Mouse (Mus musculus) gastrocnemius, postnatal 36 days (tissue): Measurements from ENCODE around the gene Kcnq1. TPM values are rescaled to one million over a fixed set of nuclear protein-coding genes. Genes with fewer than 3 reads are reported as not detected.

Experiments used
- DNase-seq, 2 experiments: peaks; one replicate each; pipeline ENCODE4 v3.0.0; 2022
- intact Hi-C: fragments of 180-260 bp; cut with DNase I; formaldehyde crosslinking; loops from one replicate; pipeline ENCODE4 v1.15.1; 2025
- total RNA-seq, 2 experiments: library from RNA; stranded (reverse); gene quantifications; 2 replicates each; pipeline ENCODE4 v1.2.3; 2021

The Kcnq1 gene
- total RNA-seq, 2 experiments from 2014 or later: 0.31 to 0.69 TPM

DNA sequence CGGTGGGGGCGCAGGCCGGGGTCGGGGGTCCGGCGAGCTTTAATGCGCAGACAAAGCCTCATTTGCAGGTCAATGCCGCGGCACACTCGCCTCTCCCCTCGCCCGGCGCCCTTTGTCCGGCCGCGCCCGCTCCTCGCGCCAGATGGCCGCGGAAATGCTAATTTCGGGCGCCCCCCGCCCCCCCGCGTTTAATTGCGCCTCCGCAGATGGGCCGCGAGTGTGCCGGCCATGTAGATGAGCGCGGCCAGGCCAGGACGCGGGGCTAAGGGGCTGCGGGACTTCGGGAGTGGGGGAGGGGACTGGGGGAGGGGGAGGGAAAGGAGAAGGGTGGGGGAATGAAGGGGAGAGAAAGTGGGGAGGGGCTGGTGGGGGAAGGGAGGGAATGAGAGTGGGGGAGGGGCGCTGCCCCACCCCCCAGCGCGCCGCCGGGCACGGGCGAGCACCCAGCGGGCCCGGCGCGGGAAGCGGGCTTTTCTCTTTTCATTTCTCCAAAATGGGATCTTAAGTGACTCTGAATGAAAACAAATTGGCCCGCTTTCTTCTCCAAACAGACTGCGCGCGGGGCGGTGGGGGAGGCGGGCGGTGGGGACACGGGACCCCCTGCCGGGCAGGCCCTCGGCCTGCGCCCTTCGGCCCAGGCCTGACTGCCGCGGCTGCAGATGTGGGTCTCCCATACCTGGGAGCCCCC lies 331.9 kb downstream of the Kcnq1 start:
- intact Hi-C loops: no loop called here
- no peak for DNase-seq

DNA sequence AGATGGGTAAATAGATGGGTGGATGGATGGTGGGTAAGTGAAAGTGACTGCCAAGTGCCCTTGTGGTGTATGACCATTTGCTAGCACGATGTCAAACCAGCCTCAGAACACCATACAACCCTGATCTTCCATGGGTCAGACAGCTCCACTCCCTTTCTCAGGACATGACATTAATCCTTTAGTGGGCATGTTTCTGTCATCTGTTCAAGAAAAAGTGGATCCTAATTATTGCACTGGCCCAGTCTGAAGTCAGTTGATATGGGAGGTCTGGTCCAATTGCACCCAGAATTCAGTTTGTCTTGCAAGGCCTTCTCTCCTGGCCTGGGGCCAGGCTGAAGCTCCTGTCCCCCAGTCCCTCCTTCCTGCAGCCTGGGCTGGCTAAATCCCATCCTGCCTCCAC lies 332.8 kb downstream of the Kcnq1 start:
- intact Hi-C loops: no loop called here
- no peak for DNase-seq

DNA sequence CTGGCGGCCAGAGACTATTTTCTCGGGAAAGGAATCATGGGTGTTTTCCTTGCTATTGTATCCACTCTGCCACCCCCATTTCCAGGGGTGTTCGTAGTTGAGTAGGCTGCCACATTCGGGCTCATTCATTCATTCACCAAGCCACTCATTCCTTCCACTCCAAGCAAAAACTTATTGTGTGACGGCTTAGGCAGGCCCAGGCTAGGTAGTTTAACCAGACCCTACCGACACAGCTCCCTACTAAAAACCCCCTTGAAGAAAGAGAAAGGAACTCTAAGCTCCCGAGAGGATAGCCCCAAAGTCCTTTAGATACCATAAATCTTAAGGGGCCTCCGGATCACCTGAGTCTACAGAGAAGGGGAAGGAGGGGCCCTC lies 338.4 kb downstream of the Kcnq1 start:
- no peak for DNase-seq
- intact Hi-C loops: no loop called here

DNA sequence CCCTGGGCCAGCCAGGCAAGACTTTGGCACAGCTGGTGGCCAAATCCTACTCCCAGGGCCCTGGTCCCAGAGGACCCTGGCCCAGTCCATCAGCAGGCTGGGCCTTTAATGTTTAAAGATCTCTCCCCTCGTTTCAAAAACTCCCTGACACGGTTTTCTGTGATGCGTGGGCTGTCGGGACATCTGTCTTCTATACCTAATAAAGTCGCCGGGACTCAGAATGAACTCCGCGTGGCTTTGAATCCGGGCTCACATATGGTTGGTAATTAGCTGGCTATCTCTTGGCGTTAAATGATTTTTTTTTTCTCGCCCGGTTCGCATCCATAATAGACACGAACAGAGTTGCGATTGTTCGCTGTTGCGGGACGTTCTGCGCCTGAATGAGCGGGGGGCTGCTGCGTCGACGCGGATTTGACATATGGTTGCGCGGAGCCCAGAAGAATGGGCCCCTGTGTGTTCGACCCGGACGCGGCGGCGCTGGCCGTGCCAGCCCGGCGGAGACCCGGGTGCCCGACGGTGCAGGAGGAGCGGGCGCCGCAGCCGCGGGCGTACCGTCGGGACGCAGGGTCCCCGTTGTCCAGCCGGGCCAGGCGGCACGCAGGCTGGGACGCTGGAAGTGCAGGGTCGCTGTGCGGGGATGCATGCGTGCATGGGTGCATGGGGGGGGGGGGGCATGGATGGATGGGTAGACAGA lies 338.9 kb downstream of the Kcnq1 start:
- no peak for DNase-seq

DNA sequence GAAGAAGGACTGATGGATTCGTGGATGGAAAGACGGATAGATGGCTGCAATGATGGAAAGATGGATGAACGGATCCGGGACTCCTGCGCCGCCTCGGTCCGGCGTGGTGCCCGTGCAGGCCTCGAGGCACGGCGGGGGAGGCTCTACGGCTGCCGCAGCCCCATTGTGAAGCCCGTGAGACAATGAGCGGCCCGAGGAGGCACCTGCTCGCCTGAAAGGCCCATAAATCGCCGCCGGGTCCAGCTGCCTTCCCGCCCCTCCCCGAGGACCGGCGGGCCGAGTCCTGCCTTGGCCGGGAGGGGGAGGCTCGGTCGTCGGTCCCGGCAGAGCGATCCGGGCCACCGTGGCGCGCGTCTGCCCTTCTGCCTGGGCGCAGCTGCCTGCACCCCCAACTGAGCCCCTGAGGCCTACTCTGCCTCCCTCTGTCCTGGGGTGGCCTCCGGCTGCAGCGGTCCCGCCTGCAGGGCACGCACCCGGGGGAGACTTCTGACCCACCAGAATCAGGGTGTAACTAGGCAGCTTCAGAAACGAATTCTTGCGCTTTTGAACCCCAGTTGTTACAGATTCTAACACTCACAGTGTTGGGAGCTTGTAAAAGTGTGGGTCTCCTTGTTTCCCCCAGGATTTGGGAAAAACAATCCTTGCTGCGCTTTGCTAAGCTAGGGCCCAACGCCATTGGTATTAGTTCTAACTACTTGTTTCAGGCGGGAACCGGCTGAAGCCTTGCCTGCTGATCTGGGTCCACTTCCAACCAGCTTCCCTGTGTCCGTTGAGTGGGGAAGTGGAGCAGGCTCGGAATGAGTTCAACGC lies 339.7 kb downstream of the Kcnq1 start:
- intact Hi-C loops: no loop called here
- no peak for DNase-seq

More for the DNA sequence above, 338.9 kb downstream of the Kcnq1 start:
- intact Hi-C loops: no loop called here

DNA sequence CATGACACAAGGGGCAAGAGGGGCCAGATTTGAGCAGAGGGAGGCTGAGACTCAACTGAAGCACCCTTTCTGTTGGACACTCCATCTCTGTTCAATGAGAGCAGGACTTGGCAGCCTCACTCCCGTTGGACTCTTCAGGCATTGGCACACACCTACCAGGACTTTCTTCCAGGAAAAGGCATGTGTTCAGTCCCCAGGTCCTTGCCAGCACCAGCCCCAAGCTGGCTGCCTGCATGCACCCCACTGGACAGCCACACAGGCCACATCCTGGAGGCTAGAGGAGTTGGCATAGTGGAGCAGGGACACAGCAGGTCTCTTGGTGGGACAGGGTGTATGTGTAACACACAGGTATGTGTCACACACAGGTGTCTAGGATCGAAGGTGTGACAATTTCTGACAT lies 341.0 kb downstream of the Kcnq1 start:
- intact Hi-C loops: no loop called here
- no peak for DNase-seq

DNA sequence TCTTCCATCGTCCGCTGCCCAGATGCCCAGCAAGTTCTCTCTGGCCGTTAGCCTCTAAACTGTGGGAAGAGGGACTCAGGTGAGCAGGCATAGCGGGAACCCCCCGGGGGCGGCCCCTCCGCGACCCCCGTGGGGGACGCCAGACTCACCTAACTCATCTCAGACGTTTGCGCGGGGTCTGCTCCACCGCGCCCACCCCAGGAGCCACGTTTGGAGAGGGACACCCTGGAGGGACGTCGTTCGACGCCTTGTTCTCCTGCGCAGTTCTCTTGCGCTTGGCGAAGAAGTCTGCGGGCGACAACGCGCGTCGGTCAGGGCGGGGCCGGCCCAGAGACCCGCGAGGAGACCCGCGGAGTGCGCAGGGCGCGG lies 352.8 kb downstream of the Kcnq1 start:
- DNase-seq: no peak
- intact Hi-C loops: no loop called here

DNA sequence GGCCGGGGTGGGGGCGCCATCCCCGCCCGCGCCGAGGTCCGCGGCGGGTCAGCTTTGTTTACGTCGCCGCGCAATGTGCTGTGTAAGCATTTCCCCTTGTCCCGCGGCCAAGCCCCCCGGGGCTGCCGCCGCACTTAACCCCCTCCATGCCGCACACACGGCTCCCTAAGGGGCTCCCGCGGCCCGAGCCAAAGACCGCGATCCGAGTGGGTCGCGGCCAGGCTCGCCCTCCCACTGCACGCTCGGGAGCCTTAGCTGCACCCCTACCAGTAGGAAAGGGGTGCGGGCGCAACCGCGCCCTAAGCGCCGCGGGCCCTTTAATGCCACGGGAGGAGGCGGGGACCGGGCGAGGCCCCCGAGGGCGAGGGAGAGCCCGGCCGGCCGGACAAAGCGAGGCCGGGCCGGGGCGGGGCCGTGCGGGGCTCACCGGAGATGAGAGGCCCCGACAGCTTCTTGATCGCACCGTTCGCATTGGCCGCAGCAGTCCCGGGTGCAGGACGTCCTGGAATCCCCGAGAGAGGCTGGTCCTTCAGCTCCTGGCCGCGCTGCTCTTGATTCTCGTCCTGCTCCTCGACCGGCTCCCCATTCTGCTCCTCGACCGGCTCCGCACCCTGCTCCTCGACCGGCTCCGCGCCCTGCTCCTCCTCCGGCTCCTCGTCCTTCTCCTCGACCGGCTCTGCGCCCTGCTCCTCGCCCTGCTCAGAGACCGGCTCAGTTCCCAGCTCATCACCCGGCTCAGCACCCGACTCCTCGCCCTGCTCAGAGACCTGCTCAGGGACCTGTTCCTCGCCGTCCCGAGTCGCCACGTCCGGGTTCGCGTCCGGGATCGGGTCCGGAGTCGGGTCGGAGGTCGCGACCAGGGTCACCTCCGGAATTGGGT lies 353.4 kb downstream of the Kcnq1 start:
- intact Hi-C loops: loop anchor here (5.0 to 10.0 kb wide), 3 partner anchors 97 to 455 kb away; partner anchors contain the start of gene Tspan32
- DNase-seq: peak in 1 of 2 experiments; percentile 58

DNA sequence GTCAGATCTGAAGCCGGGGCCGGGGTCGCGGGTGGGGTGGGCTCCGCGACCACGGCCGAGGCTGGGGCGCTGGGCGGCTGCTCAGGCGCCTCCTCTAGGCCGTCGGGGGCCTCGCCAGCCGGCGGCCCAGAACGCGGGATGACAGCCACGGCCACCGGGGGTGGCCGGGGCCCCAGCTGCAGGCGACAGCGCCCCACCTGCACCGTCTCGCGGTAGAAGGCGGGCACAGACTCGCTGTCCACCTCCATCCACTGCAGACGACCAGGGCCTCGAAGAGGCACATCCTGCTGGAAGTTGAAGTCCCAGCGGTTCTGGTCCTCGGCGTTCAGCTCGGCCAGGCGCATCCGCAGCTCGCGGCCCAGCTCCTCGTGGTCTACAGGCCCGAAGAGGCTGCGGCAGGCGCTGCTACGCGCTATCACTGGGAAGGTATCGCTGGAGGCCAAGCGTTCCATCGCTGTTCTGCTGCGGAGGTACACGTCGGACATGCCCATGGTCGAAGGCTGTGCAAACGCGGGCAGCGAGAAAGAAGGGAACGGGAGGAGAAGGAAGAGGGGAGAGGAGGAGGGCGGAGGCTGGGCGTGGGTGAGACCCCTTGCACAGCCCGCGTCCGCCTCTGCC lies 354.2 kb downstream of the Kcnq1 start:
- intact Hi-C loops: loop anchor here (5.0 to 10.0 kb wide), 3 partner anchors 98 to 456 kb away; partner anchors contain the start of gene Tspan32
- no peak for DNase-seq

DNA sequence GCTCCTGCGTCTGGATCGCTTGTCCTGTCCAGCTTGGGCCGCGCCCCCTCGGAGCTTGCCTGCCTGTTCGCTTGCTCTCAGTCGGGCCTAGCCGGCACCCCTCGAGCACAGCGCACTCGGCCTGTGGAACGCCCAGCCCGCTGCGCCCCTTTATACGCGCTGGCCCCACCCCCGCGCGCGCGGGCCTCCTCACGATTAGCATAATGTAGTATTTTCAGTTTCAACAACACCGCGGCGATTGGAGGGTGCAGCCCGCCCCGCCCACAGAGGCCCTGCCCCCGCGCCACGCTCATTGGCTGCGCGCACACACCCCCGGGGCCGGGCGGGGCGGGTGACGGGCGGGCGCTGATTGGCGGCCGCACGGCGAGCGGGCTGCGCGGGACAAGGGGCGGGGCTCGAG lies 354.7 kb downstream of the Kcnq1 start, which contains the start of gene Cdkn1c:
Gene Cdkn1c (minus strand): TSS at position 177 of the 400 bp plus-strand sequence.
- intact Hi-C loops: loop anchor here (5.0 to 10.0 kb wide), 3 partner anchors 99 to 456 kb away; partner anchors contain the start of gene Tspan32
- DNase-seq: peak; percentile 82 to 88

DNA sequence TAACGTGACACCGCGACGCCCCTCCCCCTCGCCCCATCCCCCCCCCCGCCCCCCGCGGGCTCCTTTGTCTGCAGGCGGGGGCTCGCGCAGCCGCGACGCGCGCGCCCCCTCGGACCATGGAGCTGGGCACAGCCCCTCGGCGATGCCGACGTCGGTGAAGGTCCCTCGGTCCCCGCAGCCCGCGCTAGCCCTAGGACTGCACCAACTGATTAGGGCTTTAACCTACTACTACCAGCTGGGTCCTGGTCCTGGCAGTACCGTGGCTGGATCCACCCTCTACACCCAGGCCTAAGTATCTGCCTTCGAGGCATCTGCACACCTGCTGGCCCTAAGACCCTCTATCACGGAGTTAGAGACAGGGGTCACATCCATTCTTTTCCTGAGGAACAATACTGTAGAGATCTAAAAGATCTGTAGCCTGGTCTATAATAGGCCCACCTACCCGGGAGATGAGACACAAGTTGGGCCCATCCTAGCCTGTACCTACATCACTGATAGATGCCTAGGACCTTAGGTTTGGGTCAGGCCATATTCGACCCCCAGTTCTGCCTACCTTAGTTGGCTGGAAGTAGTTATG lies 355.2 kb downstream of the Kcnq1 start:
- intact Hi-C loops: loop anchor here (5.0 to 10.0 kb wide), 3 partner anchors 99 to 457 kb away; partner anchors contain the start of gene Tspan32
- DNase-seq: no peak

DNA sequence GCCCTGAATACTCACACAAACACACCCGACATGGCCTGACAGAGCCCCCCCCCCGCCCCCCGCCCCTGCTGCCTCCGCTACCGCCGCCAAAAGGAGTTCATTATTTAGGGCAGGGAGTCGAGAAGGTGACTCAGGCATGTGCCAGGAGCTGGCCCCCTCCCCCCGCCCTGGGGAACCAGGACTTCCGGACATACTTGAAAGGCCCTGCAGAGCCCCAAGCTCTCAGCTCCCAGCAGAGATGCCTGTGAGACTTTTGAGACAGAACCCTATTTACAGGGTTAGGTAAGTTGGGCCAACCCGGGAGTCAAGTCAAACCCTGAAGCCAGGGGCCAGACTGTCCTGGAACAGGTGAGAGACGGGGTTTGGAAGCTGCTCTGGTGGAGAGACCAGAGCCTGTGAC lies 355.8 kb downstream of the Kcnq1 start:
- intact Hi-C loops: loop anchor here (5.0 to 10.0 kb wide), 3 partner anchors 100 to 457 kb away; partner anchors contain the start of gene Tspan32
- no peak for DNase-seq

DNA sequence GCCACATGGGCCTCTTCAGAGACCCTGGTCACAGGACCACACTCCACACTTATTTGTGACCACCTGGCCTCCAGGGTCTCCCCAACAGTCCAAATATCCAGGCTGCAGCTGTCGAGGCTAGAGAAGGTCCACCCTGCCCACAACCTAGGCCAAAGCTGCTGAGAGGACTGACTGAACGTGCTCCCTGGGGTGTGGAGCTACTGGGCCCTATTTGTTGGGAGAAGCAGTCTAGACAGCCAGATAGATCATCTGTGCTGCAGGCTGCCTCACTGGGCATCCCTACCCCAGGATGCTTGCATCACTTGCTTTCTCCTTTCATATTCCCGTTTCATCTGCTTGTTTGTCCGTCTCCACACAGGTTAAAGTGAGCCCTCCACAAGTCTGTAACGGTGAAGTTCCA lies 356.4 kb downstream of the Kcnq1 start:
- DNase-seq: no peak
- intact Hi-C loops: loop anchor here (5.0 to 10.0 kb wide), 3 partner anchors 100 to 458 kb away; partner anchors contain the start of gene Tspan32

DNA sequence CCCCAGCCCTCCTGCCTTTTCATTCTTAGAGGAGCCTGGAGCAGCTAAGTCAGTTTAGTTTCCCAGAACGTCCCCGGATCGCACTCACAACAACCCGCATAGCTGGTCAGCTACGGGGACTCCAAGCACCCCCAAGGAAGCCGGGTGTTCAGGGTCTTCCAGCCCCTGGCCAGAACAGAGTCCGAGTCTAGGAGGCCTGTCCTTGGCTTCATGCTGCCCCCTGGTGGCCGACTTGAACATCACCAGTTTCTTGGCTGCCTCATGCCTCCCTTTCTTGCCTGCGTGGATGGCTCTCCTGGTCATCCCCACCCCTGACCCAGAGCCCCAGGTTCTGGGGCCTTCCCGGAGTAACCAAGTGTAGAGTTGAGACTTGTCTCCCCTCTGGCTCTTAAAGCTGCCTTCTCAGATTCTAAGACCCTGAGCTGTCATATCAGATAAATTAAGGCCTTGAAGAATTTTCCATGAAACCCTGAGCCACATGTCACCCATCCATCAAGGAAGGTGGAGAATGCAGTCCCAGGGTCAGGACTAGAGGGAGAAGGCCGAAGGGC lies 357.8 kb downstream of the Kcnq1 start:
- peak; percentile 73 to 78 for DNase-seq
- intact Hi-C loops: loop anchor here (5.0 to 10.0 kb wide), 3 partner anchors 102 to 459 kb away; partner anchors contain the start of gene Tspan32

DNA sequence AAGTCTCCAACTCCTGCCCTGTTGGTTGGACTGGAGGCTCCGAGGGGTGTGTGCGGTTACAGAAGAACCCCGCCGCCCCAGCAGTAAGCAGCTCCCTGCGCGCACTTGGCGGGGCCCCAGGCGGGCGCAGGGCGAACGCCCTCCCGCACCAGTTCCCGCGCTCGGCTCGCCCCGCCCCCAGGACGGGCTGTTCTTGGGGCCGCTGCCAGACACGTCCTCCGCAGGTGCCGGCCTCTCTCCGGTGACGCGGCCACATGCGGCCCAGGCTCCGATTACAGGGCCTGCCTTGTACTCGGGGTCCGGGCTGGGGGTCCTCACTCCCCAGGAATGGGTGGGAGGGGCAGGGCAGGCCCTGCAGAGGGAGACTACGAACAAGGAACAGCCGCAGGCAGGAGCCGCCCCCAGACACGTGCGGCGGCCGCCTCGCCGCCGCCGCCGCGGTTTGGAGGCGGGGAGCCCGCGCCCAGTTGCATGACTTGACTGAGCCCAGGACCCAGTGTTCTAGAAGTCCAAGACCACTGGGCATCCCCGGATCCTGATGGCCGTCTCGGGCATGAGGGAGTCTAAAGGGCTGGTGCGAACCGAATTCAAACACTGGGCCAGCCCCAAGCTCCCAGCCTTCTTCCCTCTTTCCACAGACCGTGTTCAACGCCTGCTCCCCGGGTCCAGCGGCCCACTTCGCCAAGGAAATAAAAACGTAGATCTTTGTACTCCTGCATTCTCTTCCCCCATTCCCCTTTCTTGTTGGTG lies 358.8 kb downstream of the Kcnq1 start:
- no peak for DNase-seq
- intact Hi-C loops: loop anchor here (5.0 to 10.0 kb wide), 3 partner anchors 103 to 460 kb away; partner anchors contain the start of gene Tspan32

DNA sequence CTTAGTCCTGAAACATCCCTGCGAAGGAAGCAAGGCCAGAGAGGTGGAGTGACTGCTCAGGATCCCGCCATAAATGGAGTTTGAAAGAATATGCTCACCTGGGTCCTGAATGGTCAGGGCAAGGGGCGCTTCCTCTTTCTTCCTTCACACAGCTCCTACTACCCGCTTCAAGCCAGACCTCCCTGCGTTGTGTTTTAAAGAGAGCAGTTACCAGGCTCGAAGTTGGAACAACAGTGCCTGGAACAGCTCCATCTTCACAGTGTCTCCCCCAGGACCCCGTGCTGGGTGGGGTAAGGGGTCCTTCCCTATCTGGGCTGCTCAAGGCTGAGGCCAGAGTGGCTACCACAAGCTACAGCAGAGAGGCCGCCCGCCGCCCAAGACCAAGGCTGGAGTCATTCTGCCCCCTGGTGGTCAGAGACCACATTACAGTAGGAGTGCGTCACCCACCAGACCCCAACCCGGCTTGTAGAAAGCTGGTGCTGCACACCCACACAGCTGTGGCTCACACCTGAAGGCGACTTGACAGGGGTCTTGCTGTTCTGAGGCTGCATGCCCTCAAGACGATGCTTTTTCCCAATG lies 360.0 kb downstream of the Kcnq1 start:
- DNase-seq: peak; percentile 77 to 79
- intact Hi-C loops: loop anchor here (1.0 to 10.0 kb wide), 2 partner anchors 313 to 461 kb away; partner anchors contain the start of gene Tspan32

DNA sequence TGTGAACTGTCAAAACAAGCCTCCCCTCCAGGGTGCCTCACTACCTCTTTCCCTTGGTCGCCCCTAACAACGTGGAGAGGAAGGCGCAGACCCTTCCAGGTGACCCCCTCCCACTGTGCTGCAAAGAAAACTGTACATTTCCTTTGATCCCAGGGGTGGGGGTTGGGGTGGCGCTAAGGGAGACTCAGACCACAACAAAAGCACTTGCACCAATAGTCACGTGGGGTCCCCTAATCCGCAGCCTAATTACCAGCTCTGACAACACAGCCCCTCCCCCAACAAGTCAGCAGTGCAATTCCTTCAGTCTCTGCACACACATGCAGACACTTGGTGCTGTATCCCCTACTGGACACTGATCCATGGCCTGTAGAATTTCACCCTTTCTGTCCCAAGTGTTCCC lies 361.6 kb downstream of the Kcnq1 start:
- intact Hi-C loops: loop anchor here (10.0 kb wide), 1 partner anchor 463 kb away; the partner anchor contains the start of gene Tspan32
- no peak for DNase-seq
